Mouse (Mus musculus): ENCODE data around the gene Lman1l. TPM values are rescaled to one million over a fixed set of nuclear protein-coding genes. Genes with fewer than 3 reads are reported as not detected.

Lman1l gene
- not detected for polyA plus RNA-seq (2017; shearing (Covaris generic))

GRCm38 (mm10) chr9:57620674-57621073, at the start of gene Lman1l:
Gene Lman1l, minus strand, starts transcription at chr9:57620774.

GRCm38 (mm10) chr9:57653283-57653682, 32.7 kb upstream of the Lman1l start, which contains the start of gene Csk:
Gene Csk, minus strand, starts transcription at chr9:57653631.

GRCm38 (mm10) chr9:57606139-57606851, 14.3 kb downstream of the Lman1l start, which contains the start of gene Cplx3:
Gene Cplx3, minus strand, starts transcription at chr9:57606281.

GRCm38 (mm10) chr9:57589224-57590126, 31.1 kb downstream of the Lman1l start, which contains the start of gene Ulk3:
Gene Ulk3, plus strand, starts transcription at chr9:57589452.

GRCm38 (mm10) chr9:57560861-57561710, 59.5 kb downstream of the Lman1l start, which contains the start of gene Scamp2:
Gene Scamp2, plus strand, starts transcription at chr9:57560943.

Other genes starting within 250 kb of the Lman1l start
- gene Ppcdc, start 180.7 kb downstream of the Lman1l start, polyA plus RNA-seq (2017; shearing (Covaris generic)): 155 TPM
- gene Scamp5, start 152.7 kb downstream of the Lman1l start, polyA plus RNA-seq (2017; shearing (Covaris generic)): 0.10 TPM
- not detected for gene Rpp25, start 116.7 kb downstream of the Lman1l start, polyA plus RNA-seq (2017; shearing (Covaris generic))
- gene Cox5a, start 99.5 kb downstream of the Lman1l start, polyA plus RNA-seq (2017; shearing (Covaris generic)): 213 TPM
- 15.4 TPM for gene Fam219b, start 83.2 kb downstream of the Lman1l start, polyA plus RNA-seq (2017; shearing (Covaris generic))
- gene Mpi, start 68.0 kb downstream of the Lman1l start, polyA plus RNA-seq (2017; shearing (Covaris generic)): 11.9 TPM
- gene Scamp2, start 59.8 kb downstream of the Lman1l start, polyA plus RNA-seq (2017; shearing (Covaris generic)): 71.5 TPM
- 69.7 TPM for gene Ulk3, start 31.3 kb downstream of the Lman1l start, polyA plus RNA-seq (2017; shearing (Covaris generic))
- gene Cplx3, start 14.5 kb downstream of the Lman1l start, polyA plus RNA-seq (2017; shearing (Covaris generic)): not detected
- 85.6 TPM for gene Csk, start 32.9 kb upstream of the Lman1l start, polyA plus RNA-seq (2017; shearing (Covaris generic))
- gene Cyp1a2, start 62.9 kb upstream of the Lman1l start, polyA plus RNA-seq (2017; shearing (Covaris generic)): not detected
- not detected for gene Cyp1a1, start 67.2 kb upstream of the Lman1l start, polyA plus RNA-seq (2017; shearing (Covaris generic))
- gene Edc3, start 87.8 kb upstream of the Lman1l start, polyA plus RNA-seq (2017; shearing (Covaris generic)): 34.0 TPM
- gene Clk3, start 145.1 kb upstream of the Lman1l start, polyA plus RNA-seq (2017; shearing (Covaris generic)): 255 TPM
- 67.3 TPM for gene Arid3b, start 216.0 kb upstream of the Lman1l start, polyA plus RNA-seq (2017; shearing (Covaris generic))

All from naive thymus-derived CD4-positive, alpha-beta T cell, adult 5 months (primary cell).